8 mouse cellular contexts compared by ENCODE assay signal in genomic region chr13:9763100-9763827, GRCm38 (mm10). TPM values are rescaled to one million over a fixed set of nuclear protein-coding genes. Genes with fewer than 3 reads are reported as not detected.
DNase-seq lines count a peak whose midpoint lies in the region; ATAC-seq lines count a peak whose summit lies in the region.

No protein-coding gene starts in this region.

- ATAC-seq in heart, embryonic 15.5 days (replicated peaks; ENCODE audit: insufficient number of reproducible peaks, insufficient read depth, low FRiP score, low read depth): no peak
- ATAC-seq in neural tube, embryonic 12.5 days (ENCODE audit: low FRiP score, low read depth): peak; percentile 35

- H3K4me2 ChIP-seq in heart, embryonic 15.5 days: peak overlapping the region; percentile 79
- peak overlapping the region; percentile 78 for H3K4me2 ChIP-seq in neural tube, embryonic 12.5 days (replicated peaks)

- no peaks in the 10 kb centered on the region for H3K36me3 ChIP-seq in heart, embryonic 15.5 days
- H3K36me3 ChIP-seq in neural tube, embryonic 12.5 days: no peaks in the 10 kb centered on the region

- no peaks in the 10 kb centered on the region for H3K27me3 ChIP-seq in heart, embryonic 15.5 days
- H3K27me3 ChIP-seq in neural tube, embryonic 12.5 days (replicated peaks): no peaks in the 10 kb centered on the region

- peak; percentile 60 for DNase-seq in embryo, embryonic 10 days (ENCODE audit: low spot score)
- DNase-seq in embryo, embryonic 9.5 days (ENCODE audit: extremely low spot score): no peak
- DNase-seq in urinary bladder, postnatal 36 days (ENCODE audit: low spot score in 2 of 2): peak; percentile 26 to 38
- DNase-seq in urinary bladder, adult 18-20 months (ENCODE audit: low spot score in 2 of 2): no peak
- DNase-seq in liver: peak; percentile 68
- no peak for DNase-seq in urinary bladder, postnatal 14 days (ENCODE audit: low spot score)

- H3K4me1 ChIP-seq in heart, embryonic 15.5 days (replicated peaks): peaks cover 53% of the 10 kb centered on the region
- peaks cover 42% of the 10 kb centered on the region for H3K4me1 ChIP-seq in neural tube, embryonic 12.5 days

- WGBS in heart, embryonic 15.5 days: 3% methylated on average over 21 of the region's 21 CpGs
- 3% methylated on average over 21 of the region's 21 CpGs for WGBS in neural tube, embryonic 12.5 days

- H3K4me3 ChIP-seq in heart, embryonic 15.5 days: peak overlapping the region; percentile 70
- peak overlapping the region; percentile 95 for H3K4me3 ChIP-seq in neural tube, embryonic 12.5 days

- peak overlapping the region; percentile 99 for H3K9ac ChIP-seq in heart, embryonic 15.5 days
- peak overlapping the region; percentile 99 for H3K9ac ChIP-seq in neural tube, embryonic 12.5 days

- H3K27ac ChIP-seq in heart, embryonic 15.5 days: peak overlapping the region; percentile 100
- peak overlapping the region; percentile 98 for H3K27ac ChIP-seq in neural tube, embryonic 12.5 days

- no peaks in the 10 kb centered on the region for H3K9me3 ChIP-seq in heart, embryonic 15.5 days (replicated peaks)
- no peaks in the 10 kb centered on the region for H3K9me3 ChIP-seq in neural tube, embryonic 12.5 days

RNA-seq across cellular contexts. Expression of gene Zmynd11, which starts 1.9 kb away (rescaled TPM):
- 115 and 117 TPM in 2 replicates for polyA plus RNA-seq in heart, embryonic 15.5 days (2015; fragmentation: Nextera tagmentation; extraction: Ambion mirVana)
- polyA plus RNA-seq in neural tube, embryonic 12.5 days (2016; fragmentation: Nextera tagmentation; extraction: Ambion mirVana): 109 and 112 TPM in 2 replicates

Comparison
In these comparisons a context has a peak if more than half of its experiments do, and no peak if none do; other contexts are left out.
1. DNase-seq: peak in embryo, embryonic 10 days (single experiment), urinary bladder, postnatal 36 days (2 of 2) and liver (single experiment); none in embryo, embryonic 9.5 days (single experiment), urinary bladder, adult 18-20 months (0 of 2) and urinary bladder, postnatal 14 days (single experiment).